Mouse (Mus musculus): ENCODE measurements around the gene Nudt2. TPM values are rescaled to one million over a fixed set of nuclear protein-coding genes. Genes with fewer than 3 reads are reported as not detected.

The Nudt2 gene
- polyA plus RNA-seq, 2 experiments: 13.3 to 22.4 TPM

DNA sequence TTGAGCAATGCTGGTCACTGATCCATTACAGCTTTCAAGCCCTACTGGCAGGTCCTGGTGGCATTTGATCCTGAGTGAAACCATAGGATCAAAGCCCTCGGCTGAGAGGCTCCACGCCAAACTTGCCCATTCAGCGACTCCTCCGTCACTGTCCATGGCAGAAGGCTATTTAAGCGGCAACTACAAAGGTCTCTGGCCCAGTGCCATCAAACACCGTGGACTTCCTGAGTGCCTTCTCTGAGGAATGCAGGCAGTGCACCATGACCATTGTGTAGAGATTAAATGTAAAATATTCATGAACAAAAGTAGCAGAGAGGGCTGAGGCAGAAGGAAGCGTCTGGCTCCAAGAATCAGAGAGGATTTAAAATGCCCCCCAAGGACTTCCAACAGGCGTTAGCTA is 63.0 kb downstream of the Nudt2 start:
- Histone ChIP-seq H3K9ac (replicated peaks) (no peak overlapping the region), H3K4me1 (replicated peaks; ENCODE audit: control insufficient read depth in 2 of 2, insufficient read depth in 2 of 2, low read length in 1 of 2) (no peaks in the 10 kb centered on the region), H3K4me2 (ENCODE audit: low read depth) (no peak overlapping the region), H3K27ac (no peak overlapping the region), H3K9me3 (ENCODE audit: control insufficient read depth, low read length) (no peaks in the 10 kb centered on the region), H3K27me3 (ENCODE audit: control insufficient read depth, insufficient read depth, low read length) (no peaks in the 10 kb centered on the region), H3K36me3 (replicated peaks; ENCODE audit: control insufficient read depth, insufficient read depth, low read depth) (no peaks in the 10 kb centered on the region), H3K4me3 (ENCODE audit: insufficient read depth in 1 of 2, low read depth in 2 of 2, low read length in 2 of 2) (no peak overlapping the region)
- ATAC-seq (ENCODE audit: insufficient read depth) (no peak), DNase-seq (ENCODE audit: low read depth in 3 of 3, low spot score in 3 of 3) (no peak)
- WGBS (ENCODE audit: insufficient replicate concordance): 56% methylated on average over 8 of the region's 8 CpGs
- TF ChIP-seq CTCF (IDR thresholded peaks at IDR 0.05; ENCODE audit: low read depth) (no peak), EP300 (IDR thresholded peaks at IDR 0.05; ENCODE audit: low read depth) (no peak)

Other genes with a start within 250 kb of the Nudt2 start
- 17.7 and 18.9 TPM in 2 replicates for gene Ubap2, start 190.0 kb upstream of the Nudt2 start, polyA plus RNA-seq (2012; rRNA removed)
- 17.2 and 24.8 TPM in 2 replicates for gene Ubap2, start 190.0 kb upstream of the Nudt2 start, polyA plus RNA-seq (2014; fragmentation: Nextera tagmentation; extraction: Ambion mirVana)
- gene Dcaf12, start 150.3 kb upstream of the Nudt2 start, polyA plus RNA-seq (2012; rRNA removed): 26.2 and 30.8 TPM in 2 replicates
- 47.3 and 52.4 TPM in 2 replicates for gene Dcaf12, start 150.3 kb upstream of the Nudt2 start, polyA plus RNA-seq (2014; fragmentation: Nextera tagmentation; extraction: Ambion mirVana)
- 12.4 and 16.9 TPM in 2 replicates for gene Ubap1, start 116.2 kb upstream of the Nudt2 start, polyA plus RNA-seq (2012; rRNA removed)
- gene Ubap1, start 116.2 kb upstream of the Nudt2 start, polyA plus RNA-seq (2014; fragmentation: Nextera tagmentation; extraction: Ambion mirVana): 21.4 and 24.4 TPM in 2 replicates
- 3.4 and 4.2 TPM in 2 replicates for gene Kif24, start 264 bp upstream of the Nudt2 start, polyA plus RNA-seq (2012; rRNA removed)
- gene Kif24, start 264 bp upstream of the Nudt2 start, polyA plus RNA-seq (2014; fragmentation: Nextera tagmentation; extraction: Ambion mirVana): 4.0 and 4.2 TPM in 2 replicates
- gene AI464131, start 37.9 kb downstream of the Nudt2 start, polyA plus RNA-seq (2012; rRNA removed): 0.39 and 0.44 TPM in 2 replicates
- 0.33 and 0.62 TPM in 2 replicates for gene AI464131, start 37.9 kb downstream of the Nudt2 start, polyA plus RNA-seq (2014; fragmentation: Nextera tagmentation; extraction: Ambion mirVana)
- gene 1110017D15Rik, start 52.2 kb downstream of the Nudt2 start, polyA plus RNA-seq (2012; rRNA removed): not detected in 2 replicates
- not detected in 2 replicates for gene 1110017D15Rik, start 52.2 kb downstream of the Nudt2 start, polyA plus RNA-seq (2014; fragmentation: Nextera tagmentation; extraction: Ambion mirVana)
- 1.8 TPM in 2 replicates for gene Fam219a, start 104.4 kb downstream of the Nudt2 start, polyA plus RNA-seq (2012; rRNA removed)
- 0.38 and 0.58 TPM in 2 replicates for gene Fam219a, start 104.4 kb downstream of the Nudt2 start, polyA plus RNA-seq (2014; fragmentation: Nextera tagmentation; extraction: Ambion mirVana)
- 1.3 and 1.9 TPM in 2 replicates for gene Dnaic1, start 104.6 kb downstream of the Nudt2 start, polyA plus RNA-seq (2012; rRNA removed)
- 2.1 and 2.6 TPM in 2 replicates for gene Dnaic1, start 104.6 kb downstream of the Nudt2 start, polyA plus RNA-seq (2014; fragmentation: Nextera tagmentation; extraction: Ambion mirVana)
- gene Enho, start 175.2 kb downstream of the Nudt2 start, polyA plus RNA-seq (2012; rRNA removed): 1.2 and 1.5 TPM in 2 replicates
- gene Enho, start 175.2 kb downstream of the Nudt2 start, polyA plus RNA-seq (2014; fragmentation: Nextera tagmentation; extraction: Ambion mirVana): 1.7 and 1.8 TPM in 2 replicates
- gene Cntfr, start 231.9 kb downstream of the Nudt2 start, polyA plus RNA-seq (2012; rRNA removed): 0.75 and 0.88 TPM in 2 replicates
- gene Cntfr, start 231.9 kb downstream of the Nudt2 start, polyA plus RNA-seq (2014; fragmentation: Nextera tagmentation; extraction: Ambion mirVana): 0.17 and 0.32 TPM in 2 replicates
- 11.2 and 13.9 TPM in 2 replicates for gene Il11ra1, start 234.8 kb downstream of the Nudt2 start, polyA plus RNA-seq (2012; rRNA removed)
- 23.8 and 27.1 TPM in 2 replicates for gene Il11ra1, start 234.8 kb downstream of the Nudt2 start, polyA plus RNA-seq (2014; fragmentation: Nextera tagmentation; extraction: Ambion mirVana)
- 24.0 and 25.0 TPM in 2 replicates for gene Rpp25l, start 248.4 kb downstream of the Nudt2 start, polyA plus RNA-seq (2012; rRNA removed)
- 31.4 and 38.2 TPM in 2 replicates for gene Rpp25l, start 248.4 kb downstream of the Nudt2 start, polyA plus RNA-seq (2014; fragmentation: Nextera tagmentation; extraction: Ambion mirVana)